Mouse (Mus musculus) intestine, embryonic 15.5 days (tissue): Measurements from ENCODE around the gene Tcp1. TPM values are rescaled to one million over a fixed set of nuclear protein-coding genes. Genes with fewer than 3 reads are reported as not detected.
A peak's percentile ranks its signal among the peaks of the same experiment; 100 is the strongest.
"Not testable (repeated sequence)": the region's sequence is repeated elsewhere in the genome, so short reads cannot be mapped to it uniquely, and the experiment has no call there.

ENCODE experiments used
- ATAC-seq: fragments of 200-750 bp; cut with Nextera tagmentation; 2 replicates; pipeline ENCODE4 v1.8.0; 2017; ENCODE audit warnings: moderate TSS enrichment, moderate library complexity
- H3K27ac ChIP-seq: fragments of 300-500 bp; sonication (generic); 2 replicates; pipeline ENCODE4 v1.5.1; 2015; ENCODE audit warnings: mild to moderate bottlenecking, inconsistent platforms
- H3K27me3 ChIP-seq: fragments of 300-500 bp; sonication (generic); replicated peaks from 2 replicates; pipeline ENCODE4 v1.6.1; 2015; ENCODE audit warnings: inconsistent platforms
- H3K36me3 ChIP-seq: fragments of 300-500 bp; sonication (generic); 2 replicates; pipeline ENCODE4 v1.6.1; 2015; ENCODE audit warnings: inconsistent platforms
- H3K4me1 ChIP-seq: fragments of 300-500 bp; sonication (generic); replicated peaks from 2 replicates; pipeline ENCODE4 v1.6.1; 2015; ENCODE audit warnings: inconsistent platforms
- H3K4me2 ChIP-seq: fragments of 300-500 bp; sonication (generic); replicated peaks from 2 replicates; pipeline ENCODE4 v1.6.1; 2015; ENCODE audit warnings: mild to moderate bottlenecking, inconsistent platforms
- H3K4me3 ChIP-seq: fragments of 300-500 bp; sonication (generic); replicated peaks from 2 replicates; pipeline ENCODE4 v1.5.1; 2015; ENCODE audit warnings: inconsistent platforms
- H3K9ac ChIP-seq: fragments of 300-500 bp; sonication (generic); 2 replicates; pipeline ENCODE4 v1.6.1; 2015; ENCODE audit warnings: inconsistent platforms
- H3K9me3 ChIP-seq: fragments of 300-500 bp; sonication (generic); 2 replicates; pipeline ENCODE4 v1.6.1; 2016; ENCODE audit warnings: inconsistent platforms
- WGBS: fragments of 180-500 bp; shearing (Covaris S2); methylation state at CpG from one replicate; pipeline ENCODE4 v1.1.7; 2015; 5-methylcytosine and 5-hydroxymethylcytosine counted together
- polyA plus RNA-seq: library from polyadenylated mRNA; unstranded; fragments of >200 nt; fragmentation: Nextera tagmentation; extraction: Ambion mirVana; gene quantifications from 2 replicates; pipeline ENCODE4 v1.2.1, GENCODE M21; 2015

The Tcp1 gene
- polyA plus RNA-seq, 1 experiment from 2014 or later, result 437 TPM

- no peak overlapping the region for H3K9ac ChIP-seq
- 85% methylated on average over 6 of the region's 6 CpGs for WGBS
- no peaks in the 10 kb centered on the region for H3K9me3 ChIP-seq
- ATAC-seq, result no peak
- H3K27me3 ChIP-seq, result no peaks in the 10 kb centered on the region
- H3K36me3 ChIP-seq, result peaks cover 8% of the 10 kb centered on the region
- no peak overlapping the region for H3K4me2 ChIP-seq
- H3K4me3 ChIP-seq, result no peak overlapping the region
- no peak overlapping the region for H3K27ac ChIP-seq
- peaks cover 6% of the 10 kb centered on the region; the same call in 1 of the 2 replicates for H3K4me1 ChIP-seq
Measured at GRCm38 (mm10) chr17:12942459-12943162, 27.1 kb downstream of the Tcp1 start.

- H3K9me3 ChIP-seq, result no peaks in the 10 kb centered on the region
- ATAC-seq, result no peak
- peaks cover 18% of the 10 kb centered on the region for H3K36me3 ChIP-seq
- no peaks in the 10 kb centered on the region for H3K4me1 ChIP-seq
- H3K9ac ChIP-seq, result no peak overlapping the region
- H3K4me3 ChIP-seq, result no peak overlapping the region
- no peak overlapping the region for H3K4me2 ChIP-seq
- H3K27ac ChIP-seq, result no peak overlapping the region
- WGBS, result 91% methylated on average over 5 of the region's 5 CpGs
- H3K27me3 ChIP-seq, result no peaks in the 10 kb centered on the region
Measured at GRCm38 (mm10) chr17:12949669-12950068, 34.2 kb downstream of the Tcp1 start.

- 95% methylated on average over 8 of the region's 8 CpGs for WGBS
- peaks cover 7% of the 10 kb centered on the region; the same call in 1 of the 2 replicates for H3K36me3 ChIP-seq
- no peak for ATAC-seq
- H3K27ac ChIP-seq, result no peak overlapping the region
- H3K27me3 ChIP-seq, result no peaks in the 10 kb centered on the region
- no peak overlapping the region for H3K9ac ChIP-seq
- H3K4me2 ChIP-seq, result no peak overlapping the region
- no peak overlapping the region for H3K4me3 ChIP-seq
- 0 out of 2 replicates have a peak, but pooled peaks cover 5% of the 10 kb centered on the region for H3K4me1 ChIP-seq
- no peaks in the 10 kb centered on the region for H3K9me3 ChIP-seq
Measured at GRCm38 (mm10) chr17:12956664-12957063, 41.2 kb downstream of the Tcp1 start.

- not testable (repeated sequence) for H3K9me3 ChIP-seq, H3K9ac ChIP-seq, H3K36me3 ChIP-seq, H3K4me3 ChIP-seq, H3K27me3 ChIP-seq, ATAC-seq, H3K4me1 ChIP-seq, H3K27ac ChIP-seq
- 35% methylated on average over 2 of the region's 2 CpGs for WGBS
- H3K4me2 ChIP-seq, result peak overlapping the region; percentile 43
Measured at GRCm38 (mm10) chr17:12959377-12959776, 43.9 kb downstream of the Tcp1 start.

- Histone ChIP-seq H3K27ac (peak within 1 kb of the TSS; percentile 84), H3K4me3 (peak within 1 kb of the TSS; percentile 76), H3K4me1 (0 out of 2 replicates have a peak, but pooled peaks cover 5% of the 10 kb centered on the region), H3K9me3 (no peaks in the 10 kb centered on the region), H3K4me2 (peak within 1 kb of the TSS; percentile 80), H3K9ac (peak within 1 kb of the TSS; percentile 63), H3K36me3 (no peaks in the 10 kb centered on the region), H3K27me3 (no peaks in the 10 kb centered on the region)
- WGBS, result under 1% methylated on average over 42 of the region's 42 CpGs
- ATAC-seq, result peak; percentile 99
Measured at GRCm38 (mm10) chr17:12960331-12960873, 44.9 kb downstream of the Tcp1 start, which contains the start of gene Acat2. Acat2 (minus strand) TSS chr17:12960747.

GRCm38 (mm10) chr17:12963476-12963875, 48.0 kb downstream of the Tcp1 start:
- WGBS, result 70% methylated on average over 3 of the region's 3 CpGs
- H3K27ac ChIP-seq, result no peak overlapping the region
- no peak for ATAC-seq
- H3K4me1 ChIP-seq, result 0 out of 2 replicates have a peak, but pooled peaks cover 5% of the 10 kb centered on the region
- H3K36me3 ChIP-seq, result peaks cover 11% of the 10 kb centered on the region; the same call in 1 of the 2 replicates
- no peak overlapping the region for H3K4me2 ChIP-seq
- no peaks in the 10 kb centered on the region for H3K27me3 ChIP-seq
- H3K9me3 ChIP-seq, result no peaks in the 10 kb centered on the region
- H3K9ac ChIP-seq, result no peak overlapping the region
- H3K4me3 ChIP-seq, result no peak overlapping the region

GRCm38 (mm10) chr17:12967173-12967572, 51.7 kb downstream of the Tcp1 start:
- H3K4me2 ChIP-seq, result no peak overlapping the region
- 87% methylated on average over 2 of the region's 2 CpGs for WGBS
- no peaks in the 10 kb centered on the region for H3K4me1 ChIP-seq
- no peaks in the 10 kb centered on the region for H3K27me3 ChIP-seq
- no peaks in the 10 kb centered on the region for H3K9me3 ChIP-seq
- H3K9ac ChIP-seq, result no peak overlapping the region
- H3K4me3 ChIP-seq, result no peak overlapping the region
- no peak for ATAC-seq
- peaks cover 11% of the 10 kb centered on the region; the same call in 1 of the 2 replicates for H3K36me3 ChIP-seq
- H3K27ac ChIP-seq, result no peak overlapping the region

- peaks cover 6% of the 10 kb centered on the region; the same call in 1 of the 2 replicates for H3K36me3 ChIP-seq
- no peak overlapping the region for H3K9ac ChIP-seq
- H3K4me2 ChIP-seq, result no peak overlapping the region
- no peaks in the 10 kb centered on the region for H3K27me3 ChIP-seq
- 84% methylated on average over 2 of the region's 2 CpGs for WGBS
- no peak for ATAC-seq
- no peaks in the 10 kb centered on the region for H3K4me1 ChIP-seq
- no peak overlapping the region for H3K27ac ChIP-seq
- H3K9me3 ChIP-seq, result no peaks in the 10 kb centered on the region
- H3K4me3 ChIP-seq, result no peak overlapping the region
Measured at GRCm38 (mm10) chr17:12973851-12974250, 58.4 kb downstream of the Tcp1 start.

Other genes starting within 250 kb of the Tcp1 start
- gene Slc22a1, start 239.9 kb upstream of the Tcp1 start, polyA plus RNA-seq, result 0.40 and 0.51 TPM in 2 replicates
- gene Igf2r, start 146.0 kb upstream of the Tcp1 start, polyA plus RNA-seq, result 37.5 and 38.9 TPM in 2 replicates
- 0.38 and 0.40 TPM in 2 replicates for gene Mas1, start 47.6 kb upstream of the Tcp1 start, polyA plus RNA-seq
- not detected in 2 replicates for gene Mrgprh, start 39.7 kb upstream of the Tcp1 start, polyA plus RNA-seq
- gene Pnldc1, start 5.5 kb upstream of the Tcp1 start, polyA plus RNA-seq, result 0.62 and 0.90 TPM in 2 replicates
- gene Mrpl18, start 644 bp downstream of the Tcp1 start, polyA plus RNA-seq, result 173 and 181 TPM in 2 replicates
- 0.88 and 1.6 TPM in 2 replicates for gene Acat3, start 24.9 kb downstream of the Tcp1 start, polyA plus RNA-seq
- gene Acat2, start 45.0 kb downstream of the Tcp1 start, polyA plus RNA-seq, result 230 and 240 TPM in 2 replicates
- 109 and 120 TPM in 2 replicates for gene Wtap, start 78.5 kb downstream of the Tcp1 start, polyA plus RNA-seq
- 163 and 167 TPM in 2 replicates for gene Sod2, start 91.1 kb downstream of the Tcp1 start, polyA plus RNA-seq
- 0.16 TPM in 1 of 2 replicates, not detected in the other for gene Gpr31b, start 136.6 kb downstream of the Tcp1 start, polyA plus RNA-seq
- 0.16 TPM in 1 of 2 replicates, not detected in the other for gene Tcp10b, start 145.4 kb downstream of the Tcp1 start, polyA plus RNA-seq
- gene Unc93a, start 216.1 kb downstream of the Tcp1 start, polyA plus RNA-seq, result not detected in 2 replicates